Mouse (Mus musculus) c-Kit-positive CD71-negative TER-119-negative erythroid progenitor cells, embryonic 14.5 days (primary cell): ENCODE measurements at regions not wholly inside any gene's neighbourhood (a gene's known extent, or its start where the extent isn't known, plus 50 kb on each side); places are given as distances from the start of the nearest gene placed in this dataset.
"Not testable (repeated sequence)": the region's sequence is repeated elsewhere in the genome, so short reads cannot be mapped to it uniquely, and the experiment has no call there.

Experiments used
- DNase-seq: peaks from one replicate; pipeline ENCODE4 v3.0.0-alpha.2; 2013; ENCODE audit warnings: low read depth

- DNase-seq: no peak
Measured at GRCm38 (mm10) chr5:59831836-59832235, 1976.8 kb upstream of the G6pd2 start.

GRCm38 (mm10) chr5:59845745-59846144 is 1962.9 kb upstream of the G6pd2 start:
- no peak for DNase-seq

GRCm38 (mm10) chr5:59847643-59848042 is 1961.0 kb upstream of the G6pd2 start:
- no peak for DNase-seq

- DNase-seq: no peak
Measured at GRCm38 (mm10) chr5:59893952-59894724, 1914.5 kb upstream of the G6pd2 start.

- no peak for DNase-seq
Measured at GRCm38 (mm10) chr5:59921910-59922309, 1886.7 kb upstream of the G6pd2 start.

GRCm38 (mm10) chr5:59940861-59941260 is 1867.8 kb upstream of the G6pd2 start:
- no peak for DNase-seq

GRCm38 (mm10) chr5:59945761-59946160 is 1862.9 kb upstream of the G6pd2 start:
- no peak for DNase-seq

GRCm38 (mm10) chr5:59947831-59948568 is 1860.6 kb upstream of the G6pd2 start:
- no peak for DNase-seq

- not testable (repeated sequence) for DNase-seq
Measured at GRCm38 (mm10) chr5:59956240-59956639, 1852.4 kb upstream of the G6pd2 start.

GRCm38 (mm10) chr5:59996698-59997097 is 1811.9 kb upstream of the G6pd2 start:
- DNase-seq: peak; percentile 24

GRCm38 (mm10) chr5:60042603-60043175 is 1765.9 kb upstream of the G6pd2 start:
- not testable (repeated sequence) for DNase-seq

GRCm38 (mm10) chr5:60049053-60049452 is 1759.6 kb upstream of the G6pd2 start:
- no peak for DNase-seq

- no peak for DNase-seq
Measured at GRCm38 (mm10) chr5:60061178-60061577, 1747.4 kb upstream of the G6pd2 start.
